In the genomic region with DNA sequence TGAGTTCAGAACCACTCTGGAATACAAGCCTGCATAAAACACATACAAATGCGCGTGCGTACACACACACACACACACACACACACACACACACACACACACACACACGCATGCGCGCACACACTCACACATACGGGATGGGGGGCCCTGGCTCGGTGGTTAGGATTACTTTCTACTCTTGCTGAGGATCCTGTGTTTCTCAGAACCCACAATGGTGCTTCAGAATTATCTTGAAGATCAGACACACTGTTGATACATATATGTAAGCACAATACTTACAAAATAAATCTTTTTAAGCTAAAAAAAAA, we compare ENCODE assay signal across 8 mouse cellular contexts. TPM values are rescaled to one million over a fixed set of nuclear protein-coding genes. Genes with fewer than 3 reads are reported as not detected.
DNase-seq lines count a peak whose midpoint lies in the region; ATAC-seq and TF ChIP-seq lines count a peak whose summit lies in the region.

No protein-coding gene starts in this region.

- H3K4me3 ChIP-seq in layer of hippocampus, adult 2 months: no peak overlapping the region
- no peak overlapping the region for H3K4me3 ChIP-seq in embryonic facial prominence, embryonic 12.5 days
- no peak overlapping the region for H3K4me3 ChIP-seq in hindbrain, postnatal 0 days (ENCODE audit: low read length)
- no peak overlapping the region; the same call in 1 of the 2 replicates for H3K4me3 ChIP-seq in midbrain, embryonic 16.5 days (ENCODE audit: low read depth, low read length)

- no peak for ATAC-seq in embryonic facial prominence, embryonic 12.5 days (ENCODE audit: insufficient number of reproducible peaks, insufficient read depth, low FRiP score, low TSS enrichment)
- no peak for ATAC-seq in hindbrain, postnatal 0 days
- ATAC-seq in midbrain, embryonic 16.5 days: no peak; the same call in 1 of the 2 replicates
- no peak for ATAC-seq in CD4-positive, CD25-positive, alpha-beta regulatory T cell, adult 4 months

- peak overlapping the region; percentile 96; the same call in 1 of the 2 replicates for H3K27ac ChIP-seq in layer of hippocampus, adult 2 months
- no peak overlapping the region for H3K27ac ChIP-seq in embryonic facial prominence, embryonic 12.5 days
- H3K27ac ChIP-seq in hindbrain, postnatal 0 days: peak overlapping the region; percentile 49; the same call in 1 of the 2 replicates
- peak overlapping the region; percentile 47; the same call in 1 of the 2 replicates for H3K27ac ChIP-seq in midbrain, embryonic 16.5 days (ENCODE audit: low read length)

- no peaks in the 10 kb centered on the region for H3K36me3 ChIP-seq in embryonic facial prominence, embryonic 12.5 days
- no peaks in the 10 kb centered on the region for H3K36me3 ChIP-seq in hindbrain, postnatal 0 days (ENCODE audit: insufficient read depth, low read length)
- no peaks in the 10 kb centered on the region for H3K36me3 ChIP-seq in midbrain, embryonic 16.5 days (ENCODE audit: control insufficient read depth, insufficient read depth, low read length)

- WGBS in embryonic facial prominence, embryonic 12.5 days: 77% methylated on average over 8 of the region's 8 CpGs
- WGBS in hindbrain, postnatal 0 days: 83% methylated on average over 8 of the region's 8 CpGs
- WGBS in midbrain, embryonic 16.5 days: 83% methylated on average over 8 of the region's 8 CpGs

- H3K4me1 ChIP-seq in embryonic facial prominence, embryonic 12.5 days: peaks cover 15% of the 10 kb centered on the region
- peaks cover 11% of the 10 kb centered on the region for H3K4me1 ChIP-seq in hindbrain, postnatal 0 days (ENCODE audit: insufficient read depth, low read length)
- peaks cover 27% of the 10 kb centered on the region for H3K4me1 ChIP-seq in midbrain, embryonic 16.5 days (ENCODE audit: control insufficient read depth, insufficient read depth, low read length)

- no peak for TF ChIP-seq CTCF in layer of hippocampus, adult 2 months (conservative IDR thresholded peaks at IDR 0.05)
- no peak for TF ChIP-seq CTCF in hindbrain, postnatal 0 days (IDR thresholded peaks at IDR 0.05; ENCODE audit: low read depth)

- DNase-seq in layer of hippocampus, adult 2 months (ENCODE audit: low spot score in 2 of 2): no peak
- no peak for DNase-seq in layer of hippocampus, adult 11-12 months (ENCODE audit: low spot score)
- no peak for DNase-seq in hindbrain, postnatal 0 days (ENCODE audit: low spot score)
- no peak for DNase-seq in frontal cortex, postnatal 14 days (ENCODE audit: low spot score in 2 of 2)
- DNase-seq in layer of hippocampus, postnatal 36 days: no peak

- no peaks in the 10 kb centered on the region for H3K9me3 ChIP-seq in embryonic facial prominence, embryonic 12.5 days
- no peaks in the 10 kb centered on the region for H3K9me3 ChIP-seq in hindbrain, postnatal 0 days (ENCODE audit: low read length)
- H3K9me3 ChIP-seq in midbrain, embryonic 16.5 days (replicated peaks; ENCODE audit: control insufficient read depth, low read length, poor library complexity, severe bottlenecking): no peaks in the 10 kb centered on the region

- H3K27me3 ChIP-seq in embryonic facial prominence, embryonic 12.5 days: no peaks in the 10 kb centered on the region
- H3K27me3 ChIP-seq in hindbrain, postnatal 0 days (ENCODE audit: insufficient read depth, low read length): no peaks in the 10 kb centered on the region
- no peaks in the 10 kb centered on the region for H3K27me3 ChIP-seq in midbrain, embryonic 16.5 days (ENCODE audit: control insufficient read depth, insufficient read depth, low read depth, low read length)

- H3K4me2 ChIP-seq in embryonic facial prominence, embryonic 12.5 days (replicated peaks): peak overlapping the region; percentile 40
- peak overlapping the region; percentile 84; the same call in 1 of the 2 replicates for H3K4me2 ChIP-seq in hindbrain, postnatal 0 days (ENCODE audit: low read depth, low read length)
- H3K4me2 ChIP-seq in midbrain, embryonic 16.5 days (ENCODE audit: low read length): peak overlapping the region; percentile 48

- no peak overlapping the region for H3K9ac ChIP-seq in embryonic facial prominence, embryonic 12.5 days
- no peak overlapping the region for H3K9ac ChIP-seq in hindbrain, postnatal 0 days (replicated peaks; ENCODE audit: low read length)
- H3K9ac ChIP-seq in midbrain, embryonic 16.5 days (ENCODE audit: low read depth, low read length): peak overlapping the region; percentile 46; the same call in 1 of the 2 replicates

RNA-seq across cellular contexts. Expression of a gene that starts 0.7 kb away (rescaled TPM):
- 10 to 100 TPM; 52.1 to 53.0 TPM for total RNA-seq in layer of hippocampus, adult 2 months (2021)
- polyA plus RNA-seq in embryonic facial prominence, embryonic 12.5 days (2016; fragmentation: Nextera tagmentation; extraction: Ambion mirVana): 106 and 109 TPM in 2 replicates
- total RNA-seq in hindbrain, postnatal 0 days (2014; rRNA removed): 93.6 and 131 TPM in 2 replicates
- 148 and 150 TPM in 2 replicates for polyA plus RNA-seq in hindbrain, postnatal 0 days (2015; fragmentation: Nextera tagmentation; extraction: Ambion mirVana)
- polyA plus RNA-seq in midbrain, embryonic 16.5 days (2015; fragmentation: Nextera tagmentation; extraction: Ambion mirVana): 130 and 144 TPM in 2 replicates
- polyA plus RNA-seq in CD4-positive, CD25-positive, alpha-beta regulatory T cell, adult 4 months (2017; shearing (Covaris generic)): 10 to 100 TPM; 10.2 to 11.8 TPM
- total RNA-seq in layer of hippocampus, postnatal 36 days (2021): 10 to 100 TPM; 57.7 to 59.0 TPM

RNA-seq across cellular contexts. Expression of a gene that starts 39.1 kb away (rescaled TPM):
- total RNA-seq in layer of hippocampus, adult 2 months (2021): 100 to 1,000 TPM; 142 to 148 TPM
- polyA plus RNA-seq in embryonic facial prominence, embryonic 12.5 days (2016; fragmentation: Nextera tagmentation; extraction: Ambion mirVana): 38.0 and 40.0 TPM in 2 replicates
- total RNA-seq in hindbrain, postnatal 0 days (2014; rRNA removed): 98.7 and 106 TPM in 2 replicates
- 44.1 and 56.8 TPM in 2 replicates for polyA plus RNA-seq in hindbrain, postnatal 0 days (2015; fragmentation: Nextera tagmentation; extraction: Ambion mirVana)
- 61.2 and 80.3 TPM in 2 replicates for polyA plus RNA-seq in midbrain, embryonic 16.5 days (2015; fragmentation: Nextera tagmentation; extraction: Ambion mirVana)
- polyA plus RNA-seq in CD4-positive, CD25-positive, alpha-beta regulatory T cell, adult 4 months (2017; shearing (Covaris generic)): 1 to 10 TPM; 6.0 to 9.7 TPM
- 100 to 1,000 TPM; 123 to 135 TPM for total RNA-seq in layer of hippocampus, postnatal 36 days (2021)
